Mouse (Mus musculus) adrenal gland, adult 2 months (tissue): ENCODE results near the gene Olfm4. TPM values are rescaled to one million over a fixed set of nuclear protein-coding genes. Genes with fewer than 3 reads are reported as not detected.

Experiments used
- DNase-seq: peaks from one replicate; pipeline ENCODE4 v3.0.0; 2021
- polyA plus RNA-seq: library from polyadenylated mRNA; depleted of rRNA; stranded (reverse); fragments of >200 nt; gene quantifications from 2 replicates; pipeline ENCODE4 v1.2.3, GENCODE M21; 2012; rRNA removed
- total RNA-seq, 2 experiments: library from RNA; stranded (reverse); gene quantifications; 2 replicates each; pipeline ENCODE4 v1.2.3; 2021

Olfm4 gene
- total and polyA plus RNA-seq, 3 experiments = not detected

DNA sequence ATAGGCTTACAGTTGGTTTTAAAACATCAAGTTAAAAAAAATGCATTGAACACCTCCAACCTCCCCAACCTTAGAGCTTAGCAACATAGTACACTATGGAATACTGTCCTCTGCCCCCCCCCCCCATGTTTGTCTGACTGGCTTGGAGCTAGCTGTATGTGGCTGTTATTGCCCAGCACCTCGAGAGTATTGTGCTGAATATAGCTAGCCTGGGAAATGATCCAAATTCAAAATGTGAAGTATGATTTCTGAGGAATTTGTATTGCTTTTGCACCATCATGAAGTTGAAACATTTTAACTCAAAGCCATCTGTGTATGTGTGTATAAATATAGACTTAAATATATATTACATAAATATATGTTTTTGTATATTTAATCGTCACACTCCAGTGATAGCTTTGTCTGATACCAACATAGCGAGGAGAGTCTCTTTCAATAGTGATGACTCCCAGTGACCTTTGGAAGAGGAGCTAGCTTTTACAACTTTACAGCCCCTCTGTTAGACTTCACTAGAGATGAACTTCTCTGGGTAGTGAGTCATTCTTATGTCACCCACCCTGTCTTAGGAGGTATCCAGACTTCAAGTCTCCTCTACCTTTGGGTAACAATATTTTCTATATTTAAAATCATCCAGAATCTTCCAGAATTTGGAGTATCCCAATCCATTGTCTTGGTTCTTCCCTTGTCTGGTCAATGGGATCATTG is 45.6 kb downstream of the Olfm4 start:
- DNase-seq = no peak

DNA sequence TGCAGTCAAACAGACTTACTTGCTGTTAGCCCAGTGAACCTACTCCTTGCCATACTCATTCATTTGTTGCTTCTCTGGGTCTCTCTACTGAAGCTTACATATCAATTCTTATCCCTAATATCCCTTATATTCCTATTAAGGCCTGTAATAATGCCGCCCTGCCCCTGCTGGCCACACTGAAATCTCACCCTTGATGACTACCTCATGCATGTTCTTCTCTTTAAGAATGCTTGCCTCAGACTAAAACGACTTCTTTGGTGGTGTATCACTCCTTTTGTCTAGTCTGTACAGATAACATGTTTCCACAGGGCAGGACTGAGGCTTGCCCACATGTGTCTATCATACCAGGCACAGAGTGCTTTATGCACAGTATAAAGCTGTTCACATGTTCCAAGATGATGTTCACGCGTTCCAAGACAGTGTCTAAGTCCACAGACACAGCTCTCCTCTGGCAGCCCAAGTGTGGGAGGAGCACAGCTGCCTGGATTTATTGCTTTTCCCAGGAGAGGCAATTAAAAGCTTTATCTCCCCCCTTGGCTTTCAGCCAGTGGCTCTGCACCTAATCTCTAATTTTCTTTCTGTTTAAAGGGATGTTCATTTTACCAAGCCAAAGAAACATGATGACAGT is 55.9 kb downstream of the Olfm4 start:
- no peak for DNase-seq

DNA sequence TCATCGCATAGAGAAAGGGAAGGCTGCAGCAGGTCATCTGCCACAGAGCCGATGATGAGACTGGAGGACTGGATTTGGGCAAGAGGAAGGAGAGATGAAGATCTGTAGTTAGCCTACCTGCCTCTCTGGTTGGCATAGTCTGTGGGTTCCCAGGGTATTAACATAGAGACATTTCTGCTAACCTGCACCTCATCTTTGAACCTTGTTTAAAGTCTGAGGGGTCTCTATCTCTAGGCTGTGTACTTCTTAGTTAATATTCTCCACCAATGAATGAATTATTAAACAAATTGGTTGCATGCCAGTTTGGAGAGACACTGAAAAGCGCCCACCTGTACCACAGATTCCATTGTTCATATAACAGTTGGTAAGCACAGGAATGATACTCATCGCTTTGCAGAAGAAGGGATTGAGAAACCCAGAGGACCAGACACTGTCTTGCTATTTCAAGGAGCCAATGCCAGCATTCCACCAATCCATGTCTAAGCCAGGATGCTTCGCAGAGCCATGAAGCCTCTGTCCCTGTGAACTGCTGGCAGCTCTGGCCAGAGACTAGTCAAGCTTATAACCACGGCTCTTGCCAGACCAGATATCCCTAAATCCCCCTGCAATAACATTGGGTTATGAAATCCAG is 62.3 kb downstream of the Olfm4 start:
- DNase-seq = no peak

DNA sequence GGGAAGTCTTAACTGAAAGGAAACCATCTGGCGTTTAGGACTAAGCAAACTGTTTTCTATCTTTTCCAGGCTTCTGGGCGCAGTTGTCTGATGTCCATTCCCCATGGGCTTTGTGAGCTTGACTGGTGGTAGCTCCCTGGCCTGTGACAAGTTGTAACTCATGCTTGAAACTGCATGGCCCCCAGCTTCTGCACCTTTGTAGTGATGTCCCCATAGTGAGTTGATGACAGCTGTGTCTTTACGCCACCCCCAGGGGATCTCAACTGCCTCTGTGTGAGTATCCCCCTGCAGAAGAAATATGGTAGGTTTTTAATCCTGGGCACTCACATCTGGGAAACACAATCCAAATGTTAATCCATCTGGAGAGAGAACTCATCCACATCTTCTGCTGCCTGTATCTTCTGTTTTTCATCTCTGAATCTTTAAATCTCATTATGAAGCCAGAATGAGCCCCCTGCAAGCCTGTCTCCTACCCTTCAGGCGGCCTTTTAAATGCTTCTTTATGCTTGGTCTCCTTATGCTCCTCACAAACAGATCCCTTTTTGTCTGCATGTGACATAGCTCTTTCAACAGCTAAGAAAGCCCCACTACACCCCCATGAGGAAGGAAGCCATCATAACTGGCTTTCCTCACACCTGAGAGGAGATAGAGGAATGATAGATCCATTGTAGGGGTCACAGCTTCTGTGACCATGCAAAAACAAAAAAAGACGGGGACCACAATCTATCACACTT is 63.7 kb downstream of the Olfm4 start:
- no peak for DNase-seq

DNA sequence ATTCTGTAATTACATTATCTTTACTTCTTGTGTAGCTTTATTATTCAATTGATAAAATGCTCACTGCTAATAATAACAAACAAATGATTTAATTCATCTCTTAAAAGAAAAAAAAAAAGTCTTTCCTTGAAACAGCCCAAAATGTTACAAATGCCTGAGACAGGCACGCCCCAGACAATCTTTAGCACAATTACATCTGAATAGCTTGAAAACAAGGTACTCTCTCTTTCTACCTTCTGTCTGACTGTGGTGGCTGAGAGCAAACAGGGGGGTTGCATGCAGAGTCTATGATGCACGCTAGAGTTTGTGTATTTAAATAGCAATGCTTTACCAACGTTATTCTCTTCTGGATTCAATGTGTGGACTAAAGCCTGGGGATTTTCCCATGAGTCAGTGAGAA is 71.8 kb downstream of the Olfm4 start:
- DNase-seq = no peak

DNA sequence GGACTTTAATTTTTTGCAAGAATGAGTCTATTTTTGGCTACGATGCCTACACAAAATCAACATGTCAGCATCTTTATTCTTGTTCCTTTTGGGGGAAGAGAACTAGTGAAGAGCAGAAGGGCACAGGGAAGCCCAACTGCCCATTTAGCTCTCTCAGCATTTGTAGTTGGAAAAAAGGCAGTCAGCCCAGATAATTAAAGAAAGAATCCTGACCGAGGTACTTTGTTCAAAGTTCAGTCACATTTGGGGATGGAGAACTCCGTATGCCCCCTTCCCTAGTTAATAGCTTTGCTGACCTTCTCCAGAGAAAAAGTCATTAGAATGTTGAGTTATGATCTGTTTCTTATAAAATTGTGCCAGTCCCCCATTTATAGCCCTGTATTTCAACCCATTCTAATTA is 77.8 kb downstream of the Olfm4 start:
- DNase-seq = no peak

DNA sequence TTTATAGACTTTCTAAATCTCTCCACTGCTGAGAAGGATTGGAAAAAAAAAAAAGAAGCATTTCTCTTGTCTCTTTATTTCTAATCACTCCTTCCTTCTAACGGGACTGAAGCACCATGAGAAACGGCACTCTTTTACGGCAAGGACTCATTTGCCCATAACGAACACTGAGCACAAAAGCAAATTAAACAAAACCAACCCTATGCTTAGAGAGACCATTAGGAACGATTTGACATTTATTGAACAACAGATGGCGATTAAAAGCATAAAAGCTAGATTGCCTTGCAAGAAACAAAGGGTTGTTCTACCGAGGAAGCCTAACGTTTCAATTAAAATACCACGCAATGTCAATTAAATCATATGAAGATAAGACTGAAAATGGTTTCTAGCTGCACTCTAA is 79.0 kb downstream of the Olfm4 start:
- DNase-seq = no peak

DNA sequence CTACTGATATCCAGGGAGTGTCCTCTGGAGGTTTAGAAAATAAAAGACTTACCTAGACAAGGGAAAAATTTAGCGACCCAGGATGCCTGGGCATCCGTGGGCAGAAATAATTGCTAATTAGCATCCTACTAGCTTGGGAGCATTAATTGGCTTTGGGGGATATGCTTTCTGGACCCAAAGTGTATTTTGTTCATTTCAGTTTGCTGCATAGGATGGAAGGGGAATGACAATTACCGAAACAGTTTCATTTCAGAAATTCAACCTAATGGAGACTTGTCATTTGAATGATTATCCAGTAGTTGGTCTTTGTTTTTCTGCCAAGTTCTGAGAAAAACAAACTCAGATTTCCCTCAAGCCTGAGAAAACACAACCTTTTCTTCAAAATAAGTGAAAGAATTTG is 86.7 kb downstream of the Olfm4 start:
- no peak for DNase-seq

Other genes with a start within 250 kb of the Olfm4 start
- gene Pcdh8, start 212.8 kb upstream of the Olfm4 start, total RNA-seq = under 1 TPM in 1 of 2 experiments, not detected in 1; 0.37 TPM
- 0.04 and 0.06 TPM in 2 replicates for gene Pcdh8, start 212.8 kb upstream of the Olfm4 start, polyA plus RNA-seq